Mouse (Mus musculus): ENCODE measurements around the gene Fam217b. TPM values are rescaled to one million over a fixed set of nuclear protein-coding genes. Genes with fewer than 3 reads are reported as not detected.
A peak's percentile ranks its signal among the peaks of the same experiment; 100 is the strongest.

Fam217b gene
- 0.29 and 0.38 TPM in 2 replicates for polyA plus RNA-seq (2012; rRNA removed)
- polyA plus RNA-seq (2014; fragmentation: Nextera tagmentation; extraction: Ambion mirVana): 0.50 and 0.82 TPM in 2 replicates

DNA sequence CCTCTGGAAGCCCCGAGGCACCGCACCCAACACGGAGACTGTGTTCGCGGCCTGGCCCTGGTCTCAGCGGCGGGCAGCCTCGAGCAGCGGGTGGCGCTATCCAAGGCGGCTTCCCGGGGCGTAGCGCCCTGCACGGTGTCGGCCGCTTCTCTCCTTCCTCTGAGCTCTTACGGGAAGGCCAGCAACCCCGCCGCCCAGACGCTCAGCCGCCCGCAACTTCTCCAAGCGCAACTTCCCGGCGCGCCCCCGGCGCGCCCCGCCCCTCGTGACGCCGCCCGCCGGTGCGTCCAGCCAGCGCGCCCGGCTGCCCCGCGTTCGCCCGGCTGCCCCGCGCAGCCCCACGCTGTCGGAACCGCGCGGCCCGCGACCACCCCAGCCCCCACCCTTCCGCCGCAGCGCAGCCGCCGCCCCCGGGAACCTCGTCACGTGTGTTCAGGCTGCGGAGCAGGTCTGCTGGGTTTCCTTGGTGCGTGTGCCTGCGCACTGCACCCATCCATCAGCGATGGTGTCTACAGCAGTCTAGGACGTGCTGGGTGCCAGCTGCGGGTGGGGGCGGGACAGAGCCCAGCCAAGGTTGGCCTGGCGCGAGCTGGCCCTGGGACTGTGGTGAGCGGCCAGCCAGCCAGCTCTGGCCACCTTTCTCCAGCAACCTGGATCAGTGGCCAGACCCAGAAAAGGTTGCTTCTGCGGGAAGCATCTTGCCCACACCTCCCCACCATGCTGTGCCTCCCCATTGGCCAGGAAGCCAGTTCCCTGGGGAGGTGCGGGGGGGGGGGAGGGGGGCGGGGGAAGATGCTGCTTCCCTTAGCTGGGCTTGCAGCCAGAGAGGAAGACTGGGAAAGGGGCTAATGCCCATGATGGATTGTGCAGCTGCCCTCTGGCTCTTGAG is at the start of gene Fam217b, which contains the start of gene Ppp1r3d:
Fam217b (plus strand) TSS at position 264 of the 889 bp plus-strand sequence.
Ppp1r3d (minus strand) TSS at position 212 of the 889 bp plus-strand sequence.
- Histone ChIP-seq H3K36me3 (replicated peaks; ENCODE audit: control insufficient read depth, insufficient read depth, low read depth) (no peaks in the 10 kb centered on the region), H3K27ac (no peak within 1 kb of the TSS), H3K4me2 (ENCODE audit: low read depth) (peak within 1 kb of the TSS; percentile 62), H3K4me1 (replicated peaks; ENCODE audit: control insufficient read depth in 2 of 2, insufficient read depth in 2 of 2, low read length in 1 of 2) (peaks cover 0 to 7% of the 10 kb centered on the region in 2 experiments; a peak in 1 of 4 replicates), H3K27me3 (ENCODE audit: control insufficient read depth, insufficient read depth, low read length) (peaks cover 17% of the 10 kb centered on the region), H3K9me3 (ENCODE audit: control insufficient read depth, low read length) (no peaks in the 10 kb centered on the region), H3K4me3 (ENCODE audit: insufficient read depth in 1 of 2, low read depth in 2 of 2, low read length in 2 of 2) (peak within 1 kb of the TSS; percentile 46 to 50), H3K9ac (replicated peaks) (no peak within 1 kb of the TSS)
- ATAC-seq (ENCODE audit: insufficient read depth): peak; percentile 39; the same call in 1 of the 2 replicates
- WGBS (ENCODE audit: insufficient replicate concordance): under 1% methylated on average over 67 of the region's 74 CpGs
- no peak for TF ChIP-seq EP300 (IDR thresholded peaks at IDR 0.05; ENCODE audit: low read depth)
- no peak for TF ChIP-seq CTCF (IDR thresholded peaks at IDR 0.05; ENCODE audit: low read depth)
- DNase-seq (ENCODE audit: low read depth in 3 of 3, low spot score in 3 of 3): peak in 1 of 3 experiments; percentile 4

DNA sequence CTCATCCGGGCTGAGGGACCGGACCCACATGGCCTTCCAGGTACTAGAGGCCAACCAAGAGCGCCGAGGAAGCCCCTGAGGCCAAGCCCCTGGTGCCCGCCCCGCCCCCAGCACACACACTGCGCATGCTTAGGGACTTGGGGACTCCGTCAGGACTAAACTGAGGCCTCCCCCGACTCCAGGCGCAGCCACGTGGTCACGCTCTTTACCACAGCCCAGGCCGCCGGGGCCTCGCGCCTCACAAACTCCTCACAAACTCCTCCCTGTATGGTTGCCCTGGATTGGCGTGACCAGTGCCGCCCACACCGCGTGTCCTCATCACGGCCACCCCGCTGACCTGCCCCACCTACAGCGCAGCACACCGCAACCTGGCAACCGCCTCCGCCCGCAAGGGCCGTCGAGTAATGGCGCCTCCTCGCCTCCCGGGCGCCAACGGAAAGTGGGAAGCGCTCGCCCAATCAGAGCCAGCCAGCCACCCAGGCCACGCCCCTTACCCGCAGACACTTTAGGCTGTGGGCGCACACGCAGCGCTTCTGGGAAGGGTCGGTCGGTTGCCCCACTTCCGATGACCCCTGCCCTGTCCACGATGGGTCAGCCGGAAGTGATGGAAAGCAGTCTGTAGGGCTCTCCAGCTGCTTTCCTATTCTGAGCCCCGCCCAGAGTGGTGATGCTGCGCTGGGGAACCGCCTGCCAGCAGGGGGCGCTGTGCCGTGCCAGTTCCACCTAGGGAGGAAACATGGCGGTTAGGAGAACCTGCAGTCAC is 7.1 kb upstream of the Fam217b start, which contains the start of gene Sycp2:
Sycp2 (minus strand) TSS at position 633 of the 763 bp plus-strand sequence.
- no peaks in the 10 kb centered on the region for H3K27me3 ChIP-seq (ENCODE audit: control insufficient read depth, insufficient read depth, low read length)
- H3K4me1 ChIP-seq (replicated peaks; ENCODE audit: control insufficient read depth in 2 of 2, insufficient read depth in 2 of 2, low read length in 1 of 2): no peaks in the 10 kb centered on the region
- TF ChIP-seq EP300 (IDR thresholded peaks at IDR 0.05; ENCODE audit: low read depth) (no peak), CTCF (IDR thresholded peaks at IDR 0.05; ENCODE audit: low read depth) (peak; percentile 75)
- peak; percentile 41 for ATAC-seq (ENCODE audit: insufficient read depth)
- DNase-seq (ENCODE audit: low read depth in 3 of 3, low spot score in 3 of 3): no peak
- 73% methylated on average over 52 of the region's 52 CpGs for WGBS (ENCODE audit: insufficient replicate concordance)
- H3K4me3 ChIP-seq (ENCODE audit: insufficient read depth in 1 of 2, low read depth in 2 of 2, low read length in 2 of 2): no peak within 1 kb of the TSS
- no peak within 1 kb of the TSS for H3K9ac ChIP-seq (replicated peaks)
- H3K27ac ChIP-seq: no peak within 1 kb of the TSS
- no peaks in the 10 kb centered on the region for H3K9me3 ChIP-seq (ENCODE audit: control insufficient read depth, low read length)
- no peak within 1 kb of the TSS for H3K4me2 ChIP-seq (ENCODE audit: low read depth)
- H3K36me3 ChIP-seq (replicated peaks; ENCODE audit: control insufficient read depth, insufficient read depth, low read depth): no peaks in the 10 kb centered on the region

DNA sequence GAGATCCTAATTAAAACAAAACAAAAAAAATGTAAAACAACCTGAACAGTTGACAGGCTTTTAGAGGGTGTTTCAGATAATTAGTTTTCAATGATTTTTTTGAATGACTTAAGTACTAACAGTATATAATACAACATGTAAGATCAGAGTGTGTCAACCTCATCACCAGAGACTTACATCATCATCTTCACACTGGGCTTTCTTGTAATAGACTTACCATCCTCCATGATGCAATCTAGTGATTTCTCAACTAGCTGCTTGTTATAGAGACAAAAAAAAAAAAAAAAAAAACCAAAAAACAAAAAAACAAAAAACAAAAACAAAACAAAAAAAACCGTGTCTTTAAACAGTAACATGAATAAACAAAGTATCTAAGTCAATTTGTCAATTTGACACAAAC is 5.3 kb upstream of the Fam217b start:
- WGBS (ENCODE audit: insufficient replicate concordance): 15% methylated on average over 1 of the region's 1 CpGs
- no peaks in the 10 kb centered on the region for H3K36me3 ChIP-seq (replicated peaks; ENCODE audit: control insufficient read depth, insufficient read depth, low read depth)
- ATAC-seq (ENCODE audit: insufficient read depth) (no peak), DNase-seq (ENCODE audit: low read depth in 3 of 3, low spot score in 3 of 3) (no peak)
- no peak for TF ChIP-seq EP300 (IDR thresholded peaks at IDR 0.05; ENCODE audit: low read depth)
- no peak for TF ChIP-seq CTCF (IDR thresholded peaks at IDR 0.05; ENCODE audit: low read depth)
- H3K27me3 ChIP-seq (ENCODE audit: control insufficient read depth, insufficient read depth, low read length): peaks cover 14% of the 10 kb centered on the region
- no peak overlapping the region for H3K4me2 ChIP-seq (ENCODE audit: low read depth)
- no peak overlapping the region for H3K27ac ChIP-seq
- H3K4me1 ChIP-seq (replicated peaks; ENCODE audit: control insufficient read depth in 2 of 2, insufficient read depth in 2 of 2, low read length in 1 of 2): no peaks in the 10 kb centered on the region
- H3K9ac ChIP-seq (replicated peaks): no peak overlapping the region
- no peak overlapping the region for H3K4me3 ChIP-seq (ENCODE audit: insufficient read depth in 1 of 2, low read depth in 2 of 2, low read length in 2 of 2)
- no peaks in the 10 kb centered on the region for H3K9me3 ChIP-seq (ENCODE audit: control insufficient read depth, low read length)

DNA sequence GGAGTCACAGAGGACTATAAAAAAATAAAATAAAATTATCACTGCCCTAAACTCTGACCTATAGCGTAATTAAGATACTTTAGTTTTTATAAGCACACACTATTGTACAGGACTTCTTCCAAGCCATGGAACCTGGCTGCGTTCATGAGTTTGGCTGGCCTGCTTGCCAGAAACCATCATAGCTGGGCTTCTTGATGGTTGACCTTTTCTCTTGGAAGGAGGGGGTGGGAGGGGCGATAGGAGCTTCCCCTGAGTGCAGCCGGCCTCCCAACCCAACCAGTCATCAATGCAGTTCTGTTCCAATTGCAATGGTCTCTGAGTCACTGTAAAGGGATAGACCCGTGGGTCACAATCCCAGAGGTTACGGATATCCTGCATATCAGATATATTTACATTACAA is 4.0 kb upstream of the Fam217b start:
- ATAC-seq (ENCODE audit: insufficient read depth): no peak
- TF ChIP-seq CTCF (IDR thresholded peaks at IDR 0.05; ENCODE audit: low read depth) (no peak), EP300 (IDR thresholded peaks at IDR 0.05; ENCODE audit: low read depth) (no peak)
- no peak overlapping the region for H3K27ac ChIP-seq
- H3K4me2 ChIP-seq (ENCODE audit: low read depth): no peak overlapping the region
- 56% methylated on average over 6 of the region's 6 CpGs for WGBS (ENCODE audit: insufficient replicate concordance)
- H3K4me3 ChIP-seq (ENCODE audit: insufficient read depth in 1 of 2, low read depth in 2 of 2, low read length in 2 of 2): no peak overlapping the region
- DNase-seq (ENCODE audit: low read depth in 3 of 3, low spot score in 3 of 3): no peak
- no peak overlapping the region for H3K9ac ChIP-seq (replicated peaks)
- peaks cover 17% of the 10 kb centered on the region for H3K27me3 ChIP-seq (ENCODE audit: control insufficient read depth, insufficient read depth, low read length)
- no peaks in the 10 kb centered on the region for H3K36me3 ChIP-seq (replicated peaks; ENCODE audit: control insufficient read depth, insufficient read depth, low read depth)
- H3K4me1 ChIP-seq (replicated peaks; ENCODE audit: control insufficient read depth in 2 of 2, insufficient read depth in 2 of 2, low read length in 1 of 2): no peaks in the 10 kb centered on the region
- H3K9me3 ChIP-seq (ENCODE audit: control insufficient read depth, low read length): no peaks in the 10 kb centered on the region
